Mouse (Mus musculus): ENCODE results near the gene Sel1l2. TPM values are rescaled to one million over a fixed set of nuclear protein-coding genes. Genes with fewer than 3 reads are reported as not detected.

Sel1l2 gene
- total and polyA plus RNA-seq, 2 experiments = not detected

GRCm38 (mm10) chr2:140297155-140297554 lies 92.4 kb downstream of the Sel1l2 start:
- Histone ChIP-seq H3K4me1 (ENCODE audit: control insufficient read depth, insufficient read depth, low read length) (no peaks in the 10 kb centered on the region), H3K9ac (ENCODE audit: low read depth, low read length) (no peak overlapping the region), H3K4me3 (ENCODE audit: insufficient read depth, low read depth, low read length) (no peak overlapping the region), H3K36me3 (ENCODE audit: control insufficient read depth, insufficient read depth, low read length) (no peaks in the 10 kb centered on the region), H3K27ac (replicated peaks; ENCODE audit: insufficient read depth, low read depth, low read length) (no peak overlapping the region), H3K79me2 (ENCODE audit: control insufficient read depth, insufficient read depth, low read length) (no peaks in the 10 kb centered on the region), H3K27me3 (ENCODE audit: control insufficient read depth, insufficient read depth, low read length) (no peaks in the 10 kb centered on the region)
- no peak for DNase-seq (ENCODE audit: extremely low read depth, low read depth, low spot score)
- TF ChIP-seq POLR2A (IDR thresholded peaks at IDR 0.05; ENCODE audit: extremely low read depth, insufficient read depth, low read length) = no peak
- no peak for TF ChIP-seq CTCF (IDR thresholded peaks at IDR 0.05; ENCODE audit: low read depth, low read length)
- WGBS = 38% methylated on average over 4 of the region's 4 CpGs

DNA sequence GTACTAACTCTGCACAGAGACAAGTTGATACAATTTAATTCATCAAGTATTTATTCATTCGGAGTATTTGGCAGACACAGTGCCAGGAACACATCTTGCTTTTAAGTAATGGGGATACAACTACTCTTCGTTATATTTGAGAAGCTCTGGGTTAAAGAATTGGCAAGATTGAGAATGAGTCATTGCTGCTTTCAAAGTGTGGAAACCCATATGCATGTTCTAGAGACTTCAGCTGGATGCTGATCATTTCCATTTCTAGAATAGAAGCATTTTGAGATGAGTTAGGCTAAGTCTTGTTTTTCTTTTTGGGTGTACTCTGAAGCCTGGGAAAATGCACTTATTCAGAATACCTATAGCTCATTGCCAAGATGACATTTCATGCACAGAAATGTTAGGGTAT lies 95.7 kb downstream of the Sel1l2 start:
- Histone ChIP-seq H3K27me3 (ENCODE audit: control insufficient read depth, insufficient read depth, low read length) (no peaks in the 10 kb centered on the region), H3K4me1 (ENCODE audit: control insufficient read depth, insufficient read depth, low read length) (no peaks in the 10 kb centered on the region), H3K79me2 (ENCODE audit: control insufficient read depth, insufficient read depth, low read length) (no peaks in the 10 kb centered on the region), H3K4me3 (ENCODE audit: insufficient read depth, low read depth, low read length) (no peak overlapping the region), H3K27ac (replicated peaks; ENCODE audit: insufficient read depth, low read depth, low read length) (no peak overlapping the region), H3K9ac (ENCODE audit: low read depth, low read length) (no peak overlapping the region), H3K36me3 (ENCODE audit: control insufficient read depth, insufficient read depth, low read length) (no peaks in the 10 kb centered on the region)
- 88% methylated on average over 2 of the region's 2 CpGs for WGBS
- no peak for TF ChIP-seq CTCF (IDR thresholded peaks at IDR 0.05; ENCODE audit: low read depth, low read length)
- no peak for TF ChIP-seq POLR2A (IDR thresholded peaks at IDR 0.05; ENCODE audit: extremely low read depth, insufficient read depth, low read length)
- DNase-seq (ENCODE audit: extremely low read depth, low read depth, low spot score) = no peak

DNA sequence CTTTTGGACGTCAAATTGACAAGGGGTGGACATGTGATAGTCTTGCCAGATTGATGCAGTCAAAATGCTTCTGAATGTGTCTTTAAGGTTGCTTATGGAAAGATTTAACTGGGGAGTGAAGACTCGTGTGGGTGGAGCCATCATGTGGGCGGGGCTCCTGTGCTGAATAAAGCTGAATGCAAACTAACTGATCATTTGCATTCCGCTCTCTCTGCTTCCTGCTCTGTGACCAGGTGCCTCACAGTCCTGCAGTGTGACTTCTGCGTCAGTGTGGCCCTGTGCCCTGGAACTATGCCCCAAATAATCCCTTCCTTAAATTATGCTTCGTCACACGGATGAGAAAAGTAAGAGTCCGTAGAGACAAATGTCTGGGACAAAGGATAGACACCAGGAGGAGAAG lies 108.7 kb downstream of the Sel1l2 start:
- DNase-seq (ENCODE audit: extremely low read depth, low read depth, low spot score) = no peak
- Histone ChIP-seq H3K9ac (ENCODE audit: low read depth, low read length) (no peak overlapping the region), H3K27ac (replicated peaks; ENCODE audit: insufficient read depth, low read depth, low read length) (no peak overlapping the region), H3K4me1 (ENCODE audit: control insufficient read depth, insufficient read depth, low read length) (no peaks in the 10 kb centered on the region), H3K79me2 (ENCODE audit: control insufficient read depth, insufficient read depth, low read length) (no peaks in the 10 kb centered on the region), H3K4me3 (ENCODE audit: insufficient read depth, low read depth, low read length) (no peak overlapping the region), H3K27me3 (ENCODE audit: control insufficient read depth, insufficient read depth, low read length) (no peaks in the 10 kb centered on the region), H3K36me3 (ENCODE audit: control insufficient read depth, insufficient read depth, low read length) (no peaks in the 10 kb centered on the region)
- TF ChIP-seq CTCF (IDR thresholded peaks at IDR 0.05; ENCODE audit: low read depth, low read length) (no peak), POLR2A (IDR thresholded peaks at IDR 0.05; ENCODE audit: extremely low read depth, insufficient read depth, low read length) (no peak)
- 57% methylated on average over 8 of the region's 8 CpGs for WGBS

DNA sequence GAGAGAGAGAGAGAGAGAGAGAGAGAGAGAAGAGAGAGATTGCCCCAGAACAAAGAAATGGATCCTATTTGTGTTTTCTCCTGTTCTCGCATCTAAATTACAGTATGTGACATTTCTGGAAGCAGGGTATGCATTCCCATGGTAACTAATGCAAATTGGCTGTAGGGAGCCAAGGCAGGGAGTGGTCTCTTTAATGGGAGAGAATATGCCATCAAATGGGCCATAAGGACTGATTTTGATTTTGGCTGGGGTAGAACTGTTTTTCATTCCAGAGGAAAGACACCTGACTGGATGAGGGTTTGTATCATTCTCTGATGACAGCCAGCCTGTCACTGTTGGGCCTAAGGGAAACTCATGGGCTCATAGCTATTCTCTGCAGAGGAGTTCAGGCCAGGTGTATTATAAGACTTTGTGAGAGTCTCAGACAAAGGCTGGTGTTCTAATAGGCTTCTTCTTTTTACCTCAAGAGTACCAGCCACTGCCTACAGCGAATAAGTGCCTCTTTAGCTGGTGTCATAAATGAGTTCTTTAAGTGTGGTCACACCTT lies 133.8 kb downstream of the Sel1l2 start:
- 82% methylated on average over 2 of the region's 2 CpGs for WGBS

GRCm38 (mm10) chr2:140254256-140254655 lies 135.2 kb downstream of the Sel1l2 start:
- H3K9ac ChIP-seq (ENCODE audit: low read depth, low read length) = no peak overlapping the region
- WGBS = 73% methylated on average over 7 of the region's 7 CpGs
- no peaks in the 10 kb centered on the region for H3K79me2 ChIP-seq (ENCODE audit: control insufficient read depth, insufficient read depth, low read length)
- no peaks in the 10 kb centered on the region for H3K36me3 ChIP-seq (ENCODE audit: control insufficient read depth, insufficient read depth, low read length)
- no peaks in the 10 kb centered on the region for H3K4me1 ChIP-seq (ENCODE audit: control insufficient read depth, insufficient read depth, low read length)
- TF ChIP-seq CTCF (IDR thresholded peaks at IDR 0.05; ENCODE audit: low read depth, low read length) = no peak
- TF ChIP-seq POLR2A (IDR thresholded peaks at IDR 0.05; ENCODE audit: extremely low read depth, insufficient read depth, low read length) = no peak
- DNase-seq (ENCODE audit: extremely low read depth, low read depth, low spot score) = no peak
- no peak overlapping the region for H3K27ac ChIP-seq (replicated peaks; ENCODE audit: insufficient read depth, low read depth, low read length)
- H3K27me3 ChIP-seq (ENCODE audit: control insufficient read depth, insufficient read depth, low read length) = no peaks in the 10 kb centered on the region
- H3K4me3 ChIP-seq (ENCODE audit: insufficient read depth, low read depth, low read length) = no peak overlapping the region

More for the DNA sequence above, 133.8 kb downstream of the Sel1l2 start:
- Histone ChIP-seq H3K4me3 (ENCODE audit: insufficient read depth, low read depth, low read length) (no peak overlapping the region), H3K27me3 (ENCODE audit: control insufficient read depth, insufficient read depth, low read length) (no peaks in the 10 kb centered on the region), H3K4me1 (ENCODE audit: control insufficient read depth, insufficient read depth, low read length) (no peaks in the 10 kb centered on the region), H3K79me2 (ENCODE audit: control insufficient read depth, insufficient read depth, low read length) (no peaks in the 10 kb centered on the region), H3K27ac (replicated peaks; ENCODE audit: insufficient read depth, low read depth, low read length) (no peak overlapping the region), H3K9ac (ENCODE audit: low read depth, low read length) (no peak overlapping the region), H3K36me3 (ENCODE audit: control insufficient read depth, insufficient read depth, low read length) (no peaks in the 10 kb centered on the region)
- no peak for DNase-seq (ENCODE audit: extremely low read depth, low read depth, low spot score)
- no peak for TF ChIP-seq POLR2A (IDR thresholded peaks at IDR 0.05; ENCODE audit: extremely low read depth, insufficient read depth, low read length)
- TF ChIP-seq CTCF (IDR thresholded peaks at IDR 0.05; ENCODE audit: low read depth, low read length) = no peak

DNA sequence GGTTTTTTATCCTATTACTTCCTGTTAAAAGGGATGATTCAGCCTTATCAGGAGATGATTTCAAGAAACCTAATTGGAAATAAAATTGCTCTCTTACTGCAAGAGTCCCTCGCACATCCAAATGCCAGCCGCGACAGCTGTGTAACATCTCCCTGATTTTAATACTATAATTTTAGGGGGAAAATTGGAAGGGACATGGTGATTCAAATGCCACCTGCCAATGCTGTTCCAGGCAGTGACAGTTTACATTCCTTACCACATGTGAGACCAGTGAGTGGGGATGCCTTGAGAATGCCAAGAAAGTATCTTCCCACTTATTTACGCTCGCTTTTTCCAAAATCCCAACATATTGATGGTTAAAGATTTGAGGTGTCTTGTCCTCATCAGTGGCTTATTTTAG lies 146.4 kb downstream of the Sel1l2 start:
- WGBS = 94% methylated on average over 5 of the region's 5 CpGs
- no peak for DNase-seq (ENCODE audit: extremely low read depth, low read depth, low spot score)
- no peak overlapping the region for H3K27ac ChIP-seq (replicated peaks; ENCODE audit: insufficient read depth, low read depth, low read length)
- no peak overlapping the region for H3K4me3 ChIP-seq (ENCODE audit: insufficient read depth, low read depth, low read length)
- H3K4me1 ChIP-seq (ENCODE audit: control insufficient read depth, insufficient read depth, low read length) = no peaks in the 10 kb centered on the region
- H3K79me2 ChIP-seq (ENCODE audit: control insufficient read depth, insufficient read depth, low read length) = no peaks in the 10 kb centered on the region
- TF ChIP-seq POLR2A (IDR thresholded peaks at IDR 0.05; ENCODE audit: extremely low read depth, insufficient read depth, low read length) (no peak), CTCF (IDR thresholded peaks at IDR 0.05; ENCODE audit: low read depth, low read length) (no peak)
- no peaks in the 10 kb centered on the region for H3K27me3 ChIP-seq (ENCODE audit: control insufficient read depth, insufficient read depth, low read length)
- no peak overlapping the region for H3K9ac ChIP-seq (ENCODE audit: low read depth, low read length)
- no peaks in the 10 kb centered on the region for H3K36me3 ChIP-seq (ENCODE audit: control insufficient read depth, insufficient read depth, low read length)

Data from liver, adult 2 months (tissue).